ENCODE assay signal across 11 mouse cellular contexts in genomic region chr17:4806051-4806450, GRCm38 (mm10).
DNase-seq lines count a peak whose midpoint lies in the region; ATAC-seq and TF ChIP-seq lines count a peak whose summit lies in the region.
"Had no signal": no experiment of that assay in that cellular context is flagged by ENCODE, and none has a peak within 500 bp of the region (broad histone marks: within the 10 kb centered on the region; RNA-seq: fewer than 3 reads in every experiment).

No protein-coding gene starts in this region.

- no peaks in the 10 kb centered on the region for H3K4me1 ChIP-seq in kidney, postnatal 0 days (replicated peaks; ENCODE audit: insufficient read depth, low read length)
- H3K4me1 ChIP-seq: megakaryocyte, embryonic 14.5 days had no signal

- no peak overlapping the region for H3K4me3 ChIP-seq in kidney, postnatal 0 days (replicated peaks; ENCODE audit: low read depth, low read length)
- H3K4me3 ChIP-seq: limb, embryonic 15.5 days; megakaryocyte, embryonic 14.5 days; neural tube, embryonic 13.5 days had no signal

- no peak overlapping the region for H3K4me2 ChIP-seq in kidney, postnatal 0 days (ENCODE audit: low read length)
- H3K4me2 ChIP-seq: limb, embryonic 15.5 days; neural tube, embryonic 13.5 days had no signal

- H3K27me3 ChIP-seq in kidney, postnatal 0 days (ENCODE audit: insufficient read depth, low read length), result no peaks in the 10 kb centered on the region
- H3K27me3 ChIP-seq: neural tube, embryonic 13.5 days had no signal

- H3K27ac ChIP-seq in kidney, postnatal 0 days, result no peak overlapping the region
- H3K27ac ChIP-seq: limb, embryonic 15.5 days; neural tube, embryonic 13.5 days had no signal

- no peak for TF ChIP-seq CTCF in kidney, postnatal 0 days (IDR thresholded peaks at IDR 0.05; ENCODE audit: low read depth)

- 38% methylated on average over 5 of the region's 5 CpGs for WGBS in kidney, postnatal 0 days

- ATAC-seq in kidney, postnatal 0 days (replicated peaks; ENCODE audit: low FRiP score, low read depth), result no peak
- ATAC-seq in erythroblast, adult 5-6 weeks (replicated peaks; ENCODE audit: low FRiP score, poor library complexity, severe bottlenecking), result no peak

- H3K9ac ChIP-seq in kidney, postnatal 0 days (ENCODE audit: low read depth, low read length), result no peak overlapping the region
- H3K9ac ChIP-seq: limb, embryonic 15.5 days; neural tube, embryonic 13.5 days had no signal

- H3K36me3 ChIP-seq in kidney, postnatal 0 days (ENCODE audit: insufficient read depth, low read length), result no peaks in the 10 kb centered on the region
- H3K36me3 ChIP-seq: limb, embryonic 15.5 days; neural tube, embryonic 13.5 days had no signal

- H3K9me3 ChIP-seq in kidney, postnatal 0 days (replicated peaks; ENCODE audit: low read length), result no peaks in the 10 kb centered on the region
- H3K9me3 ChIP-seq: limb, embryonic 15.5 days; megakaryocyte, embryonic 14.5 days; neural tube, embryonic 13.5 days had no signal

- peak; percentile 24 for DNase-seq in left cerebral cortex, postnatal 4 days
- DNase-seq in left cerebral cortex, postnatal 36 days (ENCODE audit: low spot score in 2 of 2), result no peak
- peak; percentile 80 to 81 for DNase-seq in adrenal gland, postnatal 36 days
- peak; percentile 33 for DNase-seq in kidney, postnatal 0 days (ENCODE audit: low spot score)
- peak; percentile 46 for DNase-seq in ovary, postnatal 10 days (ENCODE audit: low spot score)
- no peak for DNase-seq in right cerebral cortex, postnatal 36 days (ENCODE audit: low spot score in 2 of 2)
- DNase-seq in frontal cortex, postnatal 36 days (ENCODE audit: low spot score in 2 of 2), result no peak

- intact Hi-C loops in left cerebral cortex, postnatal 4 days (cut with DNase I), result no loop called here
- intact Hi-C loops in left cerebral cortex, postnatal 36 days (cut with DNase I), result no loop called here

Comparison
In these comparisons a context has a peak if more than half of its experiments do, and no peak if none do; other contexts are left out.
1. DNase-seq: peak in left cerebral cortex, postnatal 4 days (single experiment), adrenal gland, postnatal 36 days (2 of 2), kidney, postnatal 0 days (single experiment) and ovary, postnatal 10 days (single experiment); none in left cerebral cortex, postnatal 36 days (0 of 2), right cerebral cortex, postnatal 36 days (0 of 2) and frontal cortex, postnatal 36 days (0 of 2).